Mouse (Mus musculus) ovary, adult 18-20 months (tissue): ENCODE measurements around the gene Xpo4.
"Not testable (repeated sequence)": the region's sequence is repeated elsewhere in the genome, so short reads cannot be mapped to it uniquely, and the experiment has no call there.

Source experiments
- DNase-seq: peaks from one replicate; pipeline ENCODE4 v3.0.0; 2022; ENCODE audit warnings: low spot score, mixed read lengths

Gene Xpo4

DNA sequence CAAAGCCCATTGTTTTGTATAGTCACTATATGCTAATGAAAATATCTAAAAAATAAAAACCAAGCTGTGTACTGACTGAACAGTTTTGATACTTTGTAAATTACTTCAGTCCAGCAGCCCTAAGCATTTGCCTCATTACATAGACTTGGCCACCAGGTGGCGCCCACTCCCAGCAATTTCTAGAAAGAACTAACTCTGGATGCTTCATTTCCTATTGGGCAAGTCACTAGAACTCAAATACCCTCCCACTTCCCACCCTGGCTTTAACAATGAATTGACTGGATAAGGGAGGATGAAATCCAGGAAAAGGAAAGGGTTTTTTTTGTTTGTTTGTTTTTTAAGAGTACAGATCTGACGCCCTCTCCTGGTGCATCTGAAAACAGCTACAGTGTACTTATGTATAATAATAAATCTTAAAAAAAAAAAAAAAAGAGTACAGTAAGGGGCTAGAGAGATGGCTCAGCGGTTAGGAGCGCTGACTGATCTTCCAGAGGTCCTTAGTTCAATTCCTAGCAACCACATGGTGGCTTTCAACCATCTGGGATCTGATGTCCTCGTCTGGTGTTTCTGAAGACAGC lies 14.8 kb upstream of the Xpo4 start:
- peak; percentile 45 for DNase-seq

DNA sequence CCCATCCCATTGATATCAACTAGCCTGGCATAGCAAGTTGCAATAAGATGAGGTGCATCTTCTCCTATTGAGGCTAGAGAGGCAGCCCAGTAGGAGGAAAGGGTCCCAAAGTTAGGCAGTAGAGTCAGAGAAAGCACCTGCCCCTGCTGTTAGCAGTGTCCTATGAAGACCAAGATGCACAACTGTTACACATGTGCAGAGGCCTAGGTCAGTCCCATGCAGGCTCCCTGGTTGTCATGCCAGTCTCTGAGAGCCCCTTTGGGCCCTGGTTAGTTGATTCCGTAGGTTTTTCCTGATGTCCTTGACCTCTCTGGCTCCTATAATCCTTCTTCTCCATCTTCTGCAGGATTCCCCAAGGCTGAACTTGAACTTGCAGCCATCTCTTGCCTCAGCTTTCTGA lies 14.3 kb upstream of the Xpo4 start:
- no peak for DNase-seq

DNA sequence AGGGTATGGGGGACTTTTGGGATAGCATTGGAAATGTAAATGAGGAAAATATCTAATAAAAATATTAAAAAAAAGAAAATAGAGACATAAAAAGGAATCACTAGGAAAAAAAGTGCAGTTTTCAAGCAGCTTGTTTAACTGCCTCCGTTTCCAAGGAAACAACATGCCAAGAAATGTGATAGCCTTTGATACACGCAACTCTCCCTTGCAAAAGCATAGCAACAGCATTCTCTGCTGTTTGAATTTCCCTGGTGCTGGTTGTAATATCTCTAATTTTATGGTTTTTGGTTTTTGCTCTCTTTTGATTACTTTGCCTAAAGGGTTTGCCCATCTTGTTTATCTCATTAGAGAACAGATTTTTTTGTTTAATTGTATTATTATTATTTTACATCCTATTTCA lies 10.3 kb upstream of the Xpo4 start:
- no peak for DNase-seq

DNA sequence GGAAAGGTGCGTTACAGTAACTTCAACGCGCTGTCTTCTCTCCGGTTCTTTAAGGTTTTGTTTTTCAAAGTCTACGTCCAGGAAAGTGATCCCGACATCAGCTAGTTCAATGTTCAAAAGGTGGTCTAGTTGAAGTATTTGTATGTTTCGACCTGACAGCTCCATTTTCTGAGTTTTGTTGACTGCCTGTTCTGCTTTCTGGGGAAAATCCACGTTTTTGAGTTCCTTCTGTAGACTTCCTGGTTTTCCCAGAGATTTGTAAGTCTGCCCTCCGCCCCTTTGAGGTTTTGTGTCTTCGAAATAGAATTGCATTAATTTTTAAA lies 359 bp upstream of the Xpo4 start:
- no peak for DNase-seq

DNA sequence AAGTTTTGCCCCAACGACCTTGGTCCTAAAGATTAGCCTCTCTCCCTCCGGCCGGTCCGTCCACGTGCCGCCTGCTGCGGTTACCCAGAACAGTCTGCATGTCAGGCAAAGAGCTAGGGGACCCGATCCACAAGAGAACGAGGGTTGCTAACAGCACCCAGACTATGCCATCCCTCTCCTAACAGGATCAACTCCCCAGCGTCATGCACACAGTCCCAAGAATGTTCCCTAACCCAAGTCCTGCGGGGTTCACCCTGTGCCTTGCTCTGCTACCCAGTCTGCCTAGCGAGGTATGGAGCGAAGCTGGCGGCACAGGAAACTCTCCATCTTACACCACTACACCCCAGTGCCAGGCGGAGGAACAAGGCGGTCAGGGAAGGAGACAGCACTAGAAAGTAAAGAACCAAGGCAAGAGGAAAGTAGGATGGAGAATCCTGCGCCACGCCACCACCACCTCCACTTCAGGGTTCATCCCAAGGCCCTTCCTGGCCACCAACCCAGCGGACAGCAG lies 864 bp downstream of the Xpo4 start:
- DNase-seq, result peak; percentile 36

- DNase-seq, result no peak
Measured at GRCm38 (mm10) chr14:57663630-57664029, 1.6 kb downstream of the Xpo4 start.

GRCm38 (mm10) chr14:57658301-57658700 lies 6.9 kb downstream of the Xpo4 start:
- no peak for DNase-seq

DNA sequence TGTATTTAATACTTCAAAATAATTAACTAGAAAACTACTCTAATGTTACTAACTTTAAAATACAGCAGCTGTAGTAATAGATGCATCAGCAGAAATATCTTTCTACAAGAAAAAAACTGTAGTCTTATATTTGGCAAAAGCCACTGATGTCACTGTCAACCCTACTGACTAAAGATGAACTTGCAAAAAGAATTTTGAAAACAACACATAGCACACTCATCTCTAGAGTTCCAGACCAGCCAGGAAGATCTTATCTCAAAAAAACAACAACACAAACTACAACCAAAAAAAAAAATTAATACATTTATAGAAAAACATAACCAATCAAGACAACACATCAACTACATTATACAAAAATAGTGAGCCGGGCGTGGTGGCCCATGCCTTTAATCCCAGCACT lies 7.7 kb downstream of the Xpo4 start:
- DNase-seq, result no peak

- not testable (repeated sequence) for DNase-seq
Measured at GRCm38 (mm10) chr14:57656519-57656918, 8.7 kb downstream of the Xpo4 start.

DNA sequence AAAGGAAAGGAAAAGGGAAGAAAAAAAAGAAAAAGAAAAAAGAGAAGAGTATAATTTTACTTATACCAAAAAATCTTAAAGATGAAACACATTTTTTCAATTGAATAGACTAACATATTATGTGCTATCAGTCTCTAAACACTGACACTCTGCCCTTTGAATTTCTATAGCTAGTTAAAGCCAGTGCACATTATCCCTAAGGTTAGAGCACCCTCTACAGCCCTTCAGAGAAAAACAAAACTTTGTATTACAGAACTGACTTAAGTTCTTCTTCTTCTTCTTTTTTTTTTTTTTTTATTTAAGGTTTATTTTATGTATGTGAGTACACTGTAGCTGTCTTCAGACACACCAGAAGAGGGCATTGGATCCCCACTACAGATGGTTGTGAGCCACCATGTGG lies 15.7 kb downstream of the Xpo4 start:
- DNase-seq, result no peak

- DNase-seq, result no peak
Measured at GRCm38 (mm10) chr14:57646155-57646554, 19.1 kb downstream of the Xpo4 start.

DNA sequence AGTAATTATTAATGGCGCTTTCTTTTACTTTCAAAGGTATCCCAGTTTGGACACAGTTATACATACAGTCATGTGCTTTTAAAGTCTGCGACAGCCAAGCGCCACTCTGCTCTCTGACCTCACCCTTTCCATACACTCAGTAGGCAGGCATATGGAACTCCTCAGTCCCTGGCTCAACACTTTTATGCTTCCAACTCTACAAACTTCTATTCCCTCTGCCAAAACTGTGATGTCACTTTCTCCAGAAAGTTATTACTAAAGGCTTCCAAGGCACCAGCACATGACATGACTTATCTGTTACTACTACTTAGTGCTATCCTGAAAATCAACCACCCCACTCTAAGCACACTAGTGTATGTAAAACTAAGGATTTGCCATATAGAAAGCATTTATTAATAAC lies 26.1 kb downstream of the Xpo4 start:
- no peak for DNase-seq

GRCm38 (mm10) chr14:57634141-57634540 lies 31.1 kb downstream of the Xpo4 start:
- DNase-seq, result no peak

DNA sequence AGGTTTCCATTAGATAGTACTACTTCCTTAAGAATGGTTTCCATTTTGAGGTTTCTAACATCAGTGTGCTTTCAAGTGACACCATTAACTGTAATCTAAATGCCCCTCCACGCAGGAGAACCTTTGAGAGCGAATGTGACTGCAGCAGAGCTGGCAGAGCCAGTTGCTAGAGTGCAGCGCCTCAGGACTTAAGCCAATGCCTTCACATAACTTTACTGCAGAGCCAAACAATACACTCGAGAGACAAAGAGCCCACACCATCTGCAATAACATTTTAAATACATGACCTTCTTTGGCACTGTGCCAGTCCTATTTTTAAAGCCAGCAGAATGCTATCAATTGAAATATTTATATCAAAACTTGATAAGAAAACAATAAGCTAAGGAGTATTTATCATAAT lies 35.6 kb downstream of the Xpo4 start:
- no peak for DNase-seq

DNA sequence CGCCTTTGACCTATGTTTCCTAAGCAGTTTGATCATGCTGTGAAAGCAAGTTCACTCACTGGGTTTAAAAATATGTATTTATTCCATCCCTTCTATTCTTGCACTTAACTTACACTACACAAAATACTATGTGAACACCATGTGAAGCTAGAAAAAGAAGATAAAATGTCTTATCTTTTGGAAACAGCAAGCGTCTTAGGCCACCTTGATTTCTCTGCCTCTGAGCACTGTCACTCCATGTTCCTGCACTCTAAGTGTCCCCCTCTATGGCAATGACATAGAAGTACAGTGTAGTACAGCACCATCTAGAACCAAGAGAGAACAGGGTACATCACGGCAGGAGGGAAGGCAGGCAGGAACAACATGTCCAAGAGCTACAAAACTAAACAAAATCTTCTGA lies 42.3 kb downstream of the Xpo4 start:
- no peak for DNase-seq

- no peak for DNase-seq
Measured at GRCm38 (mm10) chr14:57621699-57622098, 43.5 kb downstream of the Xpo4 start.

- DNase-seq, result no peak
Measured at GRCm38 (mm10) chr14:57620598-57621236, 44.5 kb downstream of the Xpo4 start.

DNA sequence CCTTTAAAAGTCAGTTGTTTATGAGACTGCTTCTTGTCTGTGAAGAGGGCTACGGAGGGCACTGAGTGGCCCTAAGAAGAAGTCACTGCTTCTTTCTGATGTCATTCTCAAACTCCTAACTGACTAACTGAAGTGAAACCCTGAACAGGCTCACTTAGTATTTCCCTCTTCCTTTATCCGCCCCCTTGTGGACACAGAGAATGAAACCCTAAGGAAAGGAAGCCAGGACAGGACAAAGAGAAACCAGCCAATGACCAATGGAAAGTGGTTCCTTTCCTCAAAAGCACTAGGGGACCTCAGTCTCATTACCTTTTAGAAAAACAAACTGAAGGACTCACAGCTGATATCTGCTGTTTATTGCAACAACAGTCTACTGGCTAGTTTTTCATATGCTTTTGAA lies 45.7 kb downstream of the Xpo4 start:
- no peak for DNase-seq

GRCm38 (mm10) chr14:57617675-57618074 lies 47.6 kb downstream of the Xpo4 start:
- DNase-seq, result no peak

- no peak for DNase-seq
Measured at GRCm38 (mm10) chr14:57616339-57616965, 48.8 kb downstream of the Xpo4 start.

- no peak for DNase-seq
Measured at GRCm38 (mm10) chr14:57615828-57616227, 49.4 kb downstream of the Xpo4 start.

DNA sequence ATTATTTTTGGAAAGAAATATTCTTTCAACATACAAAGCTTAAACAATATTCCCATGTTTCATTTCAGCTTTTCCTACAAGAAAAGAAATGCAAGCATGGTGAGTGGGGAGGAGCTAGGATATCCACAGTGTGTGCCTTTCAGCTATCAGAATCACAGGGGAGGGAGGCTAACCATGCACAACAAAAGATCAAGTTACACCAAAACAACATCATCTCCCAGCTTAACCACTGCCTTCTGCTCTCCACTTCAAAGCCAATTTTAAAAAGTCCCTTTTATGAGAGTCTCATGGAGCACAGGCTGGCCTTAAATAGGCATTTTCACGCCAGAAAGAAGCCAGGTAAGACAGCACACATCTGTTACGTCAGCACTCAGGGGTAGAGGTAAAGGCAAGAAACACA lies 54.2 kb downstream of the Xpo4 start:
- DNase-seq, result no peak

- DNase-seq, result no peak
Measured at GRCm38 (mm10) chr14:57609816-57610329, 55.4 kb downstream of the Xpo4 start.

GRCm38 (mm10) chr14:57607500-57607899 lies 57.7 kb downstream of the Xpo4 start:
- peak; percentile 79 for DNase-seq
